Mouse (Mus musculus): Measurements from ENCODE around the gene Actl6b. TPM values are rescaled to one million over a fixed set of nuclear protein-coding genes. Genes with fewer than 3 reads are reported as not detected.

Gene Actl6b
- polyA plus RNA-seq (2014; fragmentation: Nextera tagmentation; extraction: Ambion mirVana): 0.70 and 0.79 TPM in 2 replicates

DNA sequence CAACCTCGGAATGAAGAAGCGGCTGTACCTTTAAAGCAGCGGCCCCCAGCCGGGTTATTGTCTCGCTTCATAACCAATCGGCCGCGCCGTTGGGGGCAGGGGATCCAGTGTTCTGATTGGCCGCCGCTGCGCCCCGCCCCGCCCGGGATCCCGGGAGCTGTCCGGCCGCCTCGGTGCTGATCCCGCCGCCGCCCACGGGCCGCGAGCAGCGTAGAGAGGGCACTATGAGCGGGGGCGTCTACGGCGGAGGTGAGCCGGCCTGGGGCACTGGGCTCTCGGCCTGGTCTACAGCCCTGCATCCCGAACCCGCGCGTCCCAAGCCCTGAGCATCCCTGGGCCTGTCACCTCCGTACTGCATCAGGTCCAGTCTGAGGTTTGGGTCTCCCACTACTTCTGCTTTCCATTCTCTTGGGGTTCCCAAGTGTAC is at the start of gene Actl6b:
TSS of gene Actl6b (plus strand) at position 107 of the 427 bp plus-strand sequence.
- peak within 1 kb of the TSS; percentile 37 for H3K4me2 ChIP-seq
- H3K36me3 ChIP-seq (ENCODE audit: control insufficient read depth, insufficient read depth, low read length): no peaks in the 10 kb centered on the region
- DNase-seq (ENCODE audit: low spot score): peak; percentile 85
- peaks cover 18% of the 10 kb centered on the region for H3K27me3 ChIP-seq (replicated peaks; ENCODE audit: control insufficient read depth, insufficient read depth, low read length)
- no peak within 1 kb of the TSS for H3K27ac ChIP-seq (ENCODE audit: low read depth, low read length)
- peaks cover 2% of the 10 kb centered on the region; the same call in 1 of the 2 replicates for H3K4me1 ChIP-seq (replicated peaks; ENCODE audit: control insufficient read depth, insufficient read depth, low read length)
- WGBS: 2% methylated on average over 37 of the region's 37 CpGs
- peak; percentile 69 for ATAC-seq (replicated peaks; ENCODE audit: low FRiP score)
- H3K9me3 ChIP-seq (ENCODE audit: control insufficient read depth, low read length): no peaks in the 10 kb centered on the region
- no peak within 1 kb of the TSS for H3K9ac ChIP-seq (ENCODE audit: low read depth, low read length)
- H3K4me3 ChIP-seq (ENCODE audit: low read depth, low read length): no peak within 1 kb of the TSS

DNA sequence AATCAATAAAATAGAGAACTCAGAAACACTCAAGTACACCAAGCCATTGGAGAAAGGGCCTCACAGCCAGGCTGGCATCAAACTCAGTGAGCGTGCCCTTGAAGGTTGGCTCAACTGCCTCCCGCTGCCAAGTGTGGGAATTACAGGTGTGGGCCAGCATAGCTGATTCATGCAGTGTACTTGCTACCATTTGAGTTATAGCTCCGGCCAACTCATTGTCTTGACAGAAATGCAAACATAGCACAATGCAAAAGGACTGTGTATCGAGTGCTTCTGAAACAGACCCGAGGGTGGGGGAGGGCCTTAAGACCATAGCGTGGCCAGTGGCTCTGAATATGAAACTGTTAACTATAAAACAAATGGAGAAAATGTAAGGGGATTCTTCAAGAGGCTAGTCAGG is 49.3 kb upstream of the Actl6b start:
- no peak overlapping the region for H3K9ac ChIP-seq (ENCODE audit: low read depth, low read length)
- no peaks in the 10 kb centered on the region for H3K9me3 ChIP-seq (ENCODE audit: control insufficient read depth, low read length)
- no peak for DNase-seq (ENCODE audit: low spot score)
- H3K27me3 ChIP-seq (replicated peaks; ENCODE audit: control insufficient read depth, insufficient read depth, low read length): no peaks in the 10 kb centered on the region
- peaks cover 15% of the 10 kb centered on the region for H3K4me1 ChIP-seq (replicated peaks; ENCODE audit: control insufficient read depth, insufficient read depth, low read length)
- H3K4me3 ChIP-seq (ENCODE audit: low read depth, low read length): no peak overlapping the region
- 79% methylated on average over 6 of the region's 6 CpGs for WGBS
- peak overlapping the region; percentile 16; the same call in 1 of the 2 replicates for H3K27ac ChIP-seq (ENCODE audit: low read depth, low read length)
- H3K36me3 ChIP-seq (ENCODE audit: control insufficient read depth, insufficient read depth, low read length): 0 out of 2 replicates have a peak, but pooled peaks cover 3% of the 10 kb centered on the region
- ATAC-seq (replicated peaks; ENCODE audit: low FRiP score): no peak
- H3K4me2 ChIP-seq: no peak overlapping the region; the same call in 1 of the 2 replicates

DNA sequence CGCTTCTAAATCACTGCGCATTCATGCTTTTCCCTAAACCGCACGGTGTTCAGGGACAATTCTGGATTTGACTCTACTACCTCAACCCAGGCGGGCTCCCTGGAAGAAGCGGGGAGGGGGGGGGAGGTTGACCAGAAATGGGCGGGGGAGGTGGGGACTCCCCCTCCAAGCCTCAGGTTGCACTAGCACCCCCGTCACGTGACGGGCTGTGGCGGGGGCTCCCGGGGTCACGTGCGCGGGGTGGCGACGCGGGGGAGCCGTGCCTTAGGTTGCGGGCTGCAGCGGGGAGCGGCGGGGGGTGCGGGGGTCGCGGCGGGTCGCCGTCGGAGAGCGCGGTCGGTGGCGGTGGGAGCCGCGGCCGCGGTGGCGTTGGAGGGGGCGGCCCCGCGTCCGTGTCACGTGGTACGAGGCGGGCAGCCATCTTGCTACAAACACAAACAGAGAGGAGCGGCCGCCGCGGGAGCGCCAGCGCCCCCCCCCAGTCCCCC is 43.3 kb upstream of the Actl6b start:
- WGBS: 2% methylated on average over 43 of the region's 52 CpGs
- H3K27ac ChIP-seq (ENCODE audit: low read depth, low read length): peak overlapping the region; percentile 85
- DNase-seq (ENCODE audit: low spot score) (peak; percentile 86), ATAC-seq (replicated peaks; ENCODE audit: low FRiP score) (peak; percentile 72)
- peaks cover 25% of the 10 kb centered on the region for H3K4me1 ChIP-seq (replicated peaks; ENCODE audit: control insufficient read depth, insufficient read depth, low read length)
- peak overlapping the region; percentile 99 for H3K9ac ChIP-seq (ENCODE audit: low read depth, low read length)
- no peaks in the 10 kb centered on the region for H3K36me3 ChIP-seq (ENCODE audit: control insufficient read depth, insufficient read depth, low read length)
- peak overlapping the region; percentile 99 for H3K4me3 ChIP-seq (ENCODE audit: low read depth, low read length)
- no peaks in the 10 kb centered on the region for H3K27me3 ChIP-seq (replicated peaks; ENCODE audit: control insufficient read depth, insufficient read depth, low read length)
- peak overlapping the region; percentile 95 for H3K4me2 ChIP-seq
- H3K9me3 ChIP-seq (ENCODE audit: control insufficient read depth, low read length): no peaks in the 10 kb centered on the region

DNA sequence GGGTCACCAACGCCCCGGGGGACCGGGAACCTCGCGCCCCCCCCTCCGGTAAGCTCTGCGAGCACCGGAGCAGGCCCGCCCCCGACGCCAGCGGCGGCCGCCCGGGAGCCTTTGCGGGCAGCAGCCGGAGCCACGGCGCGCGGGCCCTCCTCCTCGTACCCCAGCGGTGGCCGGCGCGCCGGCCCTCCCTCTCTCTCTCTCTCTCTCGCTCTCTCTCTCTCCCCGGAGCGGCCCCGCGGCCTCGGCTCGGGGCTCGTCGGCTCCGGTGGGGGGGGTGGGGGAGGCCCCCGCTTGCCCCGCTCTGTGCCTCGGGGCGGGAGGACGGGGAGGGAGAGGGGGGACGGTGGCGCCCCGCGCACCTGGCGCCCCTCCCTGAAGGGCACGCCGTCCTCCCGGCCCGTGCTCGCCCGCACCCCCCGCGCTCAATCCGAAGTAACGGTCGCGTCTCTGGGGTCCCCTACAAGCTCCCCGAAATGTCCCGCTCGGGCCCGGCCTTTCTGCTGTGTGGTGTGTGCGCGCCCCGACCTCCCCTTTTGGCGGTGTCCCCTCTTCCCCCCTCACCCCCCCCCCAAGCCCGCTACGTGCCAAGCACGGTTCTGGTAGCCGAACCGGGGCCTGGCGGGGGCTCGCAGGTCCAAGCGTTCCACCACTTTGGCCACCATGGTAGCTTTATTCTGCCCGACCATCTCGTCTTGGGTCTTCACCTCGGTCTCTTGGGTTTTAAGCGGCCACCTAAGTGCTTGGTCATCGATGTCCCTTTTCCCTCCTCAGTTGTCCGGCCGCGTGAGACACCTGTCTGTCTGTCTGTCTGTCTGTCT is 42.5 kb upstream of the Actl6b start:
- peak; percentile 49 for DNase-seq (ENCODE audit: low spot score)
- H3K36me3 ChIP-seq (ENCODE audit: control insufficient read depth, insufficient read depth, low read length): no peaks in the 10 kb centered on the region

DNA sequence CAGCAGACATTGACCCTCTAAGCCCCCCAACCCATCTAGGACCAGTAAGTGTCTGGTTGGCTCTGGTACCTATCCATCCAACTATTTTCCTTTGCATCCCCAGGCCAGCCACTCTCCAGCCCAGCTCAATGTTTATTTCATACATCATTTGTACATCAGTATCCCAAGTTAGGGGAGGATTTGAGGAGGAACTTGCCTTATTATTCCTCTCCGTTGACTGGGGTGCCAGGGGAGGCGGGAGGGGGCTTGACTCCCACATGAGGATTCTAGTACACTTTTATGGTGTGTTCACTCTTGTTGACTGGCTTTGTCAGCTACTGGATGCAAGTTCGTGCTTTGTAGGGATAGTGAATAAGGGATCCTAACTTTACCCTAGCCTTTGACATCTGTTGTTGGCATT is 41.6 kb upstream of the Actl6b start:
- Histone ChIP-seq H3K4me1 (replicated peaks; ENCODE audit: control insufficient read depth, insufficient read depth, low read length) (peaks cover 25% of the 10 kb centered on the region), H3K27ac (ENCODE audit: low read depth, low read length) (no peak overlapping the region), H3K4me3 (ENCODE audit: low read depth, low read length) (peak overlapping the region; percentile 99), H3K9ac (ENCODE audit: low read depth, low read length) (peak overlapping the region; percentile 99), H3K27me3 (replicated peaks; ENCODE audit: control insufficient read depth, insufficient read depth, low read length) (no peaks in the 10 kb centered on the region), H3K36me3 (ENCODE audit: control insufficient read depth, insufficient read depth, low read length) (no peaks in the 10 kb centered on the region), H3K9me3 (ENCODE audit: control insufficient read depth, low read length) (no peaks in the 10 kb centered on the region), H3K4me2 (peak overlapping the region; percentile 95)
- WGBS: 75% methylated on average over 3 of the region's 3 CpGs
- ATAC-seq (replicated peaks; ENCODE audit: low FRiP score) (no peak), DNase-seq (ENCODE audit: low spot score) (no peak)

More for the DNA sequence above, 42.5 kb upstream of the Actl6b start:
- ATAC-seq (replicated peaks; ENCODE audit: low FRiP score): peak; percentile 64
- Histone ChIP-seq H3K9me3 (ENCODE audit: control insufficient read depth, low read length) (no peaks in the 10 kb centered on the region), H3K4me2 (peak overlapping the region; percentile 95), H3K27ac (ENCODE audit: low read depth, low read length) (peak overlapping the region; percentile 85), H3K27me3 (replicated peaks; ENCODE audit: control insufficient read depth, insufficient read depth, low read length) (no peaks in the 10 kb centered on the region), H3K4me3 (ENCODE audit: low read depth, low read length) (peak overlapping the region; percentile 99), H3K4me1 (replicated peaks; ENCODE audit: control insufficient read depth, insufficient read depth, low read length) (peaks cover 25% of the 10 kb centered on the region), H3K9ac (ENCODE audit: low read depth, low read length) (peak overlapping the region; percentile 99)
- 1% methylated on average over 63 of the region's 83 CpGs for WGBS

DNA sequence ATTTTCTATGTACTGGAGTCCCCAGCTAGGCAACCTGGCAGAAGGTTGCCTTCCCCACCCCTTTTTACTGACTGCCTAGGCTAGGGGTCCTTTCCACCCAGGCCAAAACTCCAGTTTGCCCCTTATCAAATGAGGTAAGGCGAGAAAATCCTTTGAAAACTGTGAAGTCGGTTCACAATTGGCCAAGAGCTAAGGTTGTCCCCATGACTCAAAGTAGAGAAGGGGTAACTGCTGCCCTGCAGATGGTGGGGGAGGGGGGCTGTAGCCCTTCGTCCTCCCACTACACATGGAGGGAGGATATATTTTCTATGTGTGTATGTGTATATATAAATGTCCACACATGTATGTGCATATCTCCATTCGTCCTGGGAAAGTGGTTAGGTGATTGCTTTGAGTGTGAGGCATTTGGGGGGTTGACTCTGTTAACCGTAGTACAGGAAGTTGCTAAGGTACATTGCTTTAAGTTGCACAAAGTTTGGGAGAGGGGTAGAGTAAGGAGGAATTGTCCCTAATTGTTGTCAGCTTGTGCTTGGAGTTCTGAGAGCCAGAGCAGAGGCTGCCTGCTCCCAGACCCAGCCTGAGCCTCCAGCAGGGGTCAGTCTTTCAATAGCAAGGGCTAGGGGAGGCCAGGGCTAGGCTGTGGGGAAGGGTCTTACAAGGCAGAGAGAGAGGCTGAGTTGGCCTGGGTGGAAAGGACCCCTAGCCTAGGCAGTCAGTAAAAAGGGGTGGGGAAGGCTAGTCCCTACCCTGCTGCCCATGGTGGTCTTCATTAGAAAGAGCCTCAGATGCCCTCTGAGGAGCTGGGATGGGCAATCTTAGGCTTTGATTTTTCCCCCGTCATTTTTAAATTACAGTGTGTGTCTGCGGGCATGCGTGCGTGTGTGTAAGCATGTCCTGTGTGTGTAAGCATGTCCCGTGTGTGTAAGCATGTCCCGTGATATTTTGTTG is 40.2 kb upstream of the Actl6b start:
- Histone ChIP-seq H3K36me3 (ENCODE audit: control insufficient read depth, insufficient read depth, low read length) (no peaks in the 10 kb centered on the region), H3K27me3 (replicated peaks; ENCODE audit: control insufficient read depth, insufficient read depth, low read length) (no peaks in the 10 kb centered on the region), H3K4me3 (ENCODE audit: low read depth, low read length) (no peak overlapping the region), H3K4me1 (replicated peaks; ENCODE audit: control insufficient read depth, insufficient read depth, low read length) (peaks cover 25% of the 10 kb centered on the region), H3K9me3 (ENCODE audit: control insufficient read depth, low read length) (no peaks in the 10 kb centered on the region), H3K27ac (ENCODE audit: low read depth, low read length) (no peak overlapping the region), H3K9ac (ENCODE audit: low read depth, low read length) (no peak overlapping the region), H3K4me2 (no peak overlapping the region)
- DNase-seq (ENCODE audit: low spot score) (no peak), ATAC-seq (replicated peaks; ENCODE audit: low FRiP score) (no peak)
- WGBS: 76% methylated on average over 11 of the region's 11 CpGs

DNA sequence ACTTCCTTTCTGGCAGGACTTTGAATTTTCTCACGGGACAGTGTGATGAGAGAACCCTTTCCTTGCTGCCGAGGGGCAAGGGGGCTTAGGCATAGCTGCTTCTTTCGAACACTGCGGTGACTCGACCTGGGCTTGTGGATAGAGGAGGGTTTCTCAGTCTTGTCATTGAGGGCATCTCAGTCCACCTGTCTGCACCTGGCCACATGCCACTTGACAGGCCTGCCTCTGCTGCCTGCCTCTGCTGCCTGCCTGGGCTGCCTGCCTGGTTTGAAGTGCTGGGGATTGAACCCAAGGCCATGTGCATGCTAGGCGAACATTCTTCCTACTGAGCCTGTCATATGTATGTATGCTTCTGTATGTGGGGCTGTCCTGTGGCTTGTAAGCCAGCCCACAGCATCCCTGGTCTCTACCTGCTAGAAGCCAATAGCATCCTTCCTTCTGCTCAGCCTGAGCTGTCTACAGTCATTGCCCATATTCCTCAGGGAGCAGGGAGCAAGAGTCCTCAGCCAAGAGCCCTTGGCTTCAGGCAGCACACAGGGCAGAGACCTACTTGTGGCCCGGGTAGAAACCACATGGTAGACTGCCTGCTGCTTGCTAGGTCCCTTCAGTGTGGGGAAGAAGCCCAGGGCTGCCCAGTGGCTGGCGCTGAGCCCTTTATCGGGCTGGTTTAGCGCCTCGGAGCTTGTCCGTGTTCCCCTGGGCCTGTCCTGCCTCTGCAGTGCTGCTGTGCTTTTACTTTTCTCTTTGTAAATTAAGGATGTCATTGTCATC is 39.2 kb upstream of the Actl6b start:
- Histone ChIP-seq H3K9ac (ENCODE audit: low read depth, low read length) (no peak overlapping the region), H3K27ac (ENCODE audit: low read depth, low read length) (no peak overlapping the region), H3K9me3 (ENCODE audit: control insufficient read depth, low read length) (no peaks in the 10 kb centered on the region), H3K27me3 (replicated peaks; ENCODE audit: control insufficient read depth, insufficient read depth, low read length) (no peaks in the 10 kb centered on the region), H3K4me2 (no peak overlapping the region), H3K4me3 (ENCODE audit: low read depth, low read length) (no peak overlapping the region), H3K36me3 (ENCODE audit: control insufficient read depth, insufficient read depth, low read length) (peaks cover 7% of the 10 kb centered on the region), H3K4me1 (replicated peaks; ENCODE audit: control insufficient read depth, insufficient read depth, low read length) (peaks cover 25% of the 10 kb centered on the region)
- DNase-seq (ENCODE audit: low spot score): no peak
- 89% methylated on average over 12 of the region's 12 CpGs for WGBS
- no peak for ATAC-seq (replicated peaks; ENCODE audit: low FRiP score)

DNA sequence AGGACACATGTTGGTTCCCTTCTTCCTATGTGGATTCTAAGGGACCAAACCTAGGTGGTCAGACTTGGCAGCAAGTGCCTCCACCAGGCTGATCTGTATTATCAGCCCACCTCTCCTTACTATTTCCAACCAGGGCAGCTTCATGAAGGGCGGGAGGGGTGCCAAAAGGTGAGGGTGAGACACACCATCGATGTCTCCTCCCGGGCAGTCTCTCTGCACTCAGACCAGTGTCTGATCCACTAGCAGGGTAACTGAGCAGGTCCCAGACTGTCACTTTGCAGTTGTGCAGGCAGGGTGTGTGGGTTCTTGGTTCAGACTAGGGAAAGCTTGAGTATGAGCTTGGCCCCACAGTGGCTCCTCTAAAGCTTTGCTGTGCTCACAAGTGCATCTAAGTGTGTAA is 38.5 kb upstream of the Actl6b start:
- no peak overlapping the region for H3K27ac ChIP-seq (ENCODE audit: low read depth, low read length)
- H3K4me3 ChIP-seq (ENCODE audit: low read depth, low read length): no peak overlapping the region
- no peaks in the 10 kb centered on the region for H3K9me3 ChIP-seq (ENCODE audit: control insufficient read depth, low read length)
- H3K4me2 ChIP-seq: no peak overlapping the region
- WGBS: 86% methylated on average over 3 of the region's 3 CpGs
- DNase-seq (ENCODE audit: low spot score) (no peak), ATAC-seq (replicated peaks; ENCODE audit: low FRiP score) (no peak)
- H3K27me3 ChIP-seq (replicated peaks; ENCODE audit: control insufficient read depth, insufficient read depth, low read length): no peaks in the 10 kb centered on the region
- H3K4me1 ChIP-seq (replicated peaks; ENCODE audit: control insufficient read depth, insufficient read depth, low read length): peaks cover 23% of the 10 kb centered on the region
- peaks cover 13% of the 10 kb centered on the region for H3K36me3 ChIP-seq (ENCODE audit: control insufficient read depth, insufficient read depth, low read length)
- no peak overlapping the region for H3K9ac ChIP-seq (ENCODE audit: low read depth, low read length)

All from liver, embryonic 11.5 days (tissue).